In genomic region chr19:18842626-18843025, GRCm38 (mm10) we compare ENCODE assay signal across 14 mouse cellular contexts.
"Had no signal": no experiment of that assay in that cellular context is flagged by ENCODE, and none has a peak within 500 bp of the region (broad histone marks: within the 10 kb centered on the region; RNA-seq: fewer than 3 reads in every experiment).

No protein-coding gene starts in this region.

- H3K4me2 ChIP-seq: limb, embryonic 12.5 days; liver, embryonic 13.5 days; midbrain, embryonic 13.5 days; neural tube, embryonic 15.5 days; stomach, embryonic 15.5 days had no signal

- H3K4me1 ChIP-seq: limb, embryonic 12.5 days; liver, embryonic 13.5 days; lung, embryonic 15.5 days; midbrain, embryonic 13.5 days; neural tube, embryonic 15.5 days; stomach, embryonic 15.5 days had no signal

- H3K9ac ChIP-seq: limb, embryonic 12.5 days; liver, embryonic 13.5 days; liver, postnatal 0 days; lung, embryonic 15.5 days; midbrain, embryonic 13.5 days; neural tube, embryonic 15.5 days; stomach, embryonic 15.5 days had no signal

- H3K36me3 ChIP-seq: limb, embryonic 12.5 days; liver, embryonic 13.5 days; lung, embryonic 15.5 days; midbrain, embryonic 13.5 days; neural tube, embryonic 15.5 days; stomach, embryonic 15.5 days had no signal

- H3K9me3 ChIP-seq: limb, embryonic 12.5 days; liver, embryonic 13.5 days; lung, embryonic 15.5 days; midbrain, embryonic 13.5 days; neural tube, embryonic 15.5 days; stomach, embryonic 15.5 days had no signal

- DNase-seq: kidney, adult 8-10 months; kidney, postnatal 25 days; layer of hippocampus, adult 9-11 months; layer of hippocampus, postnatal 36 days; liver; liver, embryonic 13.5 days; liver, postnatal 0 days; thymus, postnatal 4 days had no signal

- ATAC-seq: liver, postnatal 0 days; midbrain, embryonic 13.5 days had no signal

- H3K27ac ChIP-seq: limb, embryonic 12.5 days; liver, embryonic 13.5 days; lung, embryonic 15.5 days; midbrain, embryonic 13.5 days; neural tube, embryonic 15.5 days; stomach, embryonic 15.5 days had no signal

- H3K4me3 ChIP-seq: limb, embryonic 12.5 days; liver, embryonic 13.5 days; lung, embryonic 15.5 days; midbrain, embryonic 13.5 days; myocyte; neural tube, embryonic 15.5 days; stomach, embryonic 15.5 days had no signal

- H3K27me3 ChIP-seq: limb, embryonic 12.5 days; liver, embryonic 13.5 days; lung, embryonic 15.5 days; midbrain, embryonic 13.5 days; neural tube, embryonic 15.5 days; stomach, embryonic 15.5 days had no signal
